Mouse (Mus musculus) retina, postnatal 1 day (tissue): Measurements from ENCODE around the gene Olfr616.
"Not testable (repeated sequence)": the region's sequence is repeated elsewhere in the genome, so short reads cannot be mapped to it uniquely, and the experiment has no call there.

ENCODE experiments used
- DNase-seq: peaks from one replicate; pipeline ENCODE4 v3.0.0-alpha.2; 2012

The Olfr616 gene

GRCm38 (mm10) chr7:103569043-103569442 lies at the start of gene Olfr616:
Gene Olfr616, minus strand, starts transcription at chr7:103569143.
- DNase-seq: no peak

- no peak for DNase-seq
These were observed 43.5 kb upstream of the Olfr616 start, which contains the start of gene Olfr620 for GRCm38 (mm10) chr7:103612434-103612833. Gene Olfr620, minus strand, starts transcription at chr7:103612534.

GRCm38 (mm10) chr7:103607425-103607824 lies 38.5 kb upstream of the Olfr616 start:
- no peak for DNase-seq

- DNase-seq: no peak
These were observed 31.3 kb upstream of the Olfr616 start, which contains the start of gene Olfr619 for GRCm38 (mm10) chr7:103600275-103600674. Gene Olfr619, plus strand, starts transcription at chr7:103600575.

- no peak for DNase-seq
These were observed 20.9 kb upstream of the Olfr616 start, which contains the start of gene Olfr618 for GRCm38 (mm10) chr7:103589803-103590202. Gene Olfr618, plus strand, starts transcription at chr7:103590103.

DNA sequence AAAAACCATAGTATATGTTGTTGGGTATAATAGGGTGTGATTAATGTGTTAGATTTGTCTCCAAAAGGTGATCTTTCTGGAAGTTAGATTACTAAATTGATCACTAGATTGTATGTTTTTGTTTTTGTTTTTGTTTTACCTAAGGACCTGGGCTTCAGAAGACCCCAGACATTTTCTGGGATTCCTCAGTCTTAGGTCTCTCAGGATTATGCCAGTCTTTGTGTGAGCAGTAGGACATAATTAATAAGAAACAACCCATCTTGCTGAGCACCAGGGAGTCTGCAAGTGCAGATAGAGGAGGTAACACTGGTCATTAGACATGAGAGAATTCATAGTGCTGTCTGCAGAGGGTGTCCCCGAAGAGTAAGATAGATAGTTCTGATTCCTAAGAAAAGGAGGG lies 3.8 kb upstream of the Olfr616 start, which contains the start of gene Olfr617:
Gene Olfr617 (plus strand): TSS at position 301 of the 400 bp plus-strand sequence.
- DNase-seq: no peak

DNA sequence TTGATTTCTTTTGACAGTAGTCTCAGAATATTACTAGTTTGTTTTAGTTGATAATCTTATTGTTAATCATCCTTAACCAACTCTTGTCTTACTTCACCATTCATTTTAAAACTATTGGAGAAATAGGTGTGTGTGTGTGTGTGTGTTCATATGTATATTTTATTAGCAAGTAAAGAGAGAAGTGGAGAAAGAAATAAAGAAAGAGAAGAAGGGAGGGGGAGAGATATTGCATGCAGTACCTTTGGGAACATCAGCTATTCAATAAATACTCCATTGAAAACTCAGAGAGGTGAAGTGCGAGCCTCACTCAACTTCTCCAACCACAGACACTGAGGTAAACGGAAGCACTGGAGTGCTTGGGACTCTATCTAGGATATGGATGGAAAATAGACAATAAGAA lies 13.2 kb downstream of the Olfr616 start, which contains the start of gene Olfr615:
Gene Olfr615 (plus strand): TSS at position 301 of the 400 bp plus-strand sequence.
- DNase-seq: no peak

DNA sequence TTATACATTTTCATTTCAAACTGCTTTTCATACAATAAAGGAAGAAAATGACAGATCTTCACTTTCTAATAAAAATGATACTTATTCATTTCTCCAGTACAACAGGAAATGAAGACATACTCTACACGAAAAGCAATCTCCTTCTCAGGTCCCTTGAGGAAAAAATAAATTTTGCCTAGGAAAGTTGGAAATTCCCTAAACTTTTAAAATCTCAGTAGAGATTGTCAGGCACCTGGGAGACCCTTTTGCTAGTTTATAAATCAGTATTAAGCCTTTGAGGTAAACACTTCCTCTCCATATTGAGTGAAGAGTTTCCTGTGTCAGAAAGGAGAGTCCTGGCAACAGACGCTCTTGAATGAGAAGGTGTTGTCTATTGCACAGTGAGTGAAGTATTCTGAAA lies 21.2 kb downstream of the Olfr616 start, which contains the start of gene Olfr613:
Gene Olfr613 (plus strand): TSS at position 301 of the 400 bp plus-strand sequence.
- no peak for DNase-seq

DNA sequence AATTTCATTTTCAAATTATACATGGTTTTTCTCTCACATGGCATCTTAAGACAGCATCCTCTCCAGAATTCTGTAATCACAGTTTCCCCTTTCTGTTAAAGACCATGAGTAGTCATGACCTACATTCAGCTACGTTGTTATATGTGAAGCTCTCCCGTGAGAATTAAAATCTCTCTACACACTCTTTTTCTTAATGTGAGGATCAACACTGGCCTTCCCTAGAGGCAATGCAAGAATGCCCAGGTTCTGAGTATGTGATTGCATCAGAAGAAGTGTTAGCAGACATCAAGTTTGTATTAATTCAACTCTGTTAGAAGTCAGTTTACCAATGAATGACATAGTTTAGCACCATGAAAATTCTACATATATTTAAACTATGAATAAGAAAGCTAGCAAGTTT lies 26.3 kb downstream of the Olfr616 start, which contains the start of gene Olfr612:
Gene Olfr612 (minus strand): TSS at position 101 of the 400 bp plus-strand sequence.
- DNase-seq: not testable (repeated sequence)

GRCm38 (mm10) chr7:103520746-103521145 lies 48.2 kb downstream of the Olfr616 start, which contains the start of gene Olfr611:
Gene Olfr611, minus strand, starts transcription at chr7:103520846.
- DNase-seq: not testable (repeated sequence)
